Mouse (Mus musculus) kidney, embryonic 16.5 days (tissue): ENCODE data around the gene Fgfr2. TPM values are rescaled to one million over a fixed set of nuclear protein-coding genes. Genes with fewer than 3 reads are reported as not detected.

Source experiments
- ATAC-seq: fragments of 200-750 bp; cut with Nextera tagmentation; 2 replicates; pipeline ENCODE4 v1.8.0; 2017; ENCODE audit warnings: moderate TSS enrichment; ENCODE audit not compliant: low FRiP score, low TSS enrichment
- H3K27ac ChIP-seq: fragments of 300-500 bp; sonication (generic); 2 replicates; pipeline ENCODE4 v1.5.1; 2014; ENCODE audit warnings: low read length
- H3K27me3 ChIP-seq: fragments of 300-500 bp; sonication (generic); 2 replicates; pipeline ENCODE4 v1.6.1; 2014; ENCODE audit warnings: low read length, control low read depth, mixed read lengths; ENCODE audit not compliant: insufficient read depth
- H3K36me3 ChIP-seq: fragments of 300-500 bp; sonication (generic); 2 replicates; pipeline ENCODE4 v1.6.1; 2014; ENCODE audit warnings: low read length, control low read depth, mixed read lengths; ENCODE audit not compliant: insufficient read depth
- H3K4me1 ChIP-seq: fragments of 300-500 bp; sonication (generic); 2 replicates; pipeline ENCODE4 v1.6.1; 2014; ENCODE audit warnings: low read length, control low read depth, mixed read lengths; ENCODE audit not compliant: insufficient read depth
- H3K4me2 ChIP-seq: fragments of 300-500 bp; sonication (generic); replicated peaks from 2 replicates; pipeline ENCODE4 v1.6.1; 2014; ENCODE audit warnings: low read depth, low read length
- H3K4me3 ChIP-seq: fragments of 300-500 bp; sonication (generic); 2 replicates; pipeline ENCODE4 v1.5.1; 2014; ENCODE audit warnings: mild to moderate bottlenecking, low read length
- H3K9ac ChIP-seq: fragments of 300-500 bp; sonication (generic); replicated peaks from 2 replicates; pipeline ENCODE4 v1.6.1; 2014; ENCODE audit warnings: low read length
- H3K9me3 ChIP-seq: fragments of 300-500 bp; sonication (generic); 2 replicates; pipeline ENCODE4 v1.6.1; 2016; ENCODE audit warnings: low read length, control low read depth
- WGBS: fragments of 180-500 bp; shearing (Covaris S2); extraction: QIAGEN DNeasy Blood & Tissue Kit; methylation state at CpG from one replicate; pipeline ENCODE4 v1.1.7; 2014; 5-methylcytosine and 5-hydroxymethylcytosine counted together
- polyA plus RNA-seq: library from polyadenylated mRNA; unstranded; fragments of >200 nt; fragmentation: Nextera tagmentation; extraction: Ambion mirVana; gene quantifications from 2 replicates; pipeline ENCODE4 v1.2.1, GENCODE M21; 2015

Fgfr2 gene
- polyA plus RNA-seq, 1 experiment from 2014 or later, result 118 TPM

- no peak overlapping the region for H3K4me3 ChIP-seq
- no peak for ATAC-seq
- no peak overlapping the region for H3K4me2 ChIP-seq
- H3K36me3 ChIP-seq, result no peaks in the 10 kb centered on the region
- H3K4me1 ChIP-seq, result no peaks in the 10 kb centered on the region
- 62% methylated on average over 5 of the region's 5 CpGs for WGBS
- no peak overlapping the region for H3K27ac ChIP-seq
- H3K9ac ChIP-seq, result no peak overlapping the region
- H3K27me3 ChIP-seq, result no peaks in the 10 kb centered on the region
- H3K9me3 ChIP-seq, result no peaks in the 10 kb centered on the region
Observed at GRCm38 (mm10) chr7:132589610-132590009, 533.5 kb downstream of the Fgfr2 start.

- ATAC-seq, result no peak
- H3K4me3 ChIP-seq, result no peak overlapping the region
- H3K27me3 ChIP-seq, result no peaks in the 10 kb centered on the region
- H3K9me3 ChIP-seq, result no peaks in the 10 kb centered on the region
- no peak overlapping the region for H3K9ac ChIP-seq
- WGBS, result 72% methylated on average over 5 of the region's 5 CpGs
- no peaks in the 10 kb centered on the region for H3K4me1 ChIP-seq
- no peaks in the 10 kb centered on the region for H3K36me3 ChIP-seq
- H3K4me2 ChIP-seq, result no peak overlapping the region
- no peak overlapping the region for H3K27ac ChIP-seq
Observed at GRCm38 (mm10) chr7:132587167-132587566, 536.0 kb downstream of the Fgfr2 start.

DNA sequence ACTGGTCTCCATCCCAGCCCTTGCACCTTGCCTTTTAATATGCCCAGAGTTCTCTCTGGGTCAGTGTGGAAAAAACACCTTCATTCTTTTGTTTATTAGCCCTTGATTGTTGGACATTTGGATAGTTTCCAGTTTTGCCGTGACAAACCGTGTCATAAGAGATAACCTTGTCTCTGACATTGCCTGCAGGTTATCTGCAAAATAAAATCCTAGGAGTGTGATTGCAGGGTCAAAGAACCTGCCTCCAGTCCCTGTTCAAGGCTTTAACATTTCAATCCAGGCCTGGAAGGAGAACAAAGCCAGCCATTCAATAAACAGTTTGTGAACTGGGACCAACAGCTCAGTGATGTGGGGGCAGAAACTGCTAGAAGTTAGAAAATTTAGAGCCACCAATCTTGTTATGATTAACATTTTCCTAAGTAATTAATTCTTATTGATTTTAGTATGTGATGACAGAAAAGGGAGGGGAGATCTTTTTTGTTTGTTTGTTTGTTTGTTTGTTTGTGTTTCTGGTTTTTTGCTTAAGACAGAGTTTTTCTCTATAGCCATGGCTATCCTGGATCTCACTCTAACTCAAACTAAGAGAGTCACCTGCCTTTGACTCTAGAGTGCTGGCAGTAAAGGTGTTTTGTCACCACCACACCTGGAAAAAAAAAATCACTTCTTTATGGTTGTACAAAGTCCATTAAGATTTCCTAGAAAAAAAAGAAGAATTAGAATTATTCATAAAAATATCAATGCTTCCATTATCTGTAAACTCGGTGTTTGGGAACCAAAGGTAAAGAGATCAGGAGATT, 537.3 kb downstream of the Fgfr2 start:
- H3K9me3 ChIP-seq, result no peaks in the 10 kb centered on the region
- no peak overlapping the region for H3K4me3 ChIP-seq
- WGBS, result 54% methylated on average over 3 of the region's 3 CpGs
- no peak for ATAC-seq
- no peak overlapping the region for H3K4me2 ChIP-seq
- H3K4me1 ChIP-seq, result no peaks in the 10 kb centered on the region
- H3K36me3 ChIP-seq, result no peaks in the 10 kb centered on the region
- H3K27me3 ChIP-seq, result no peaks in the 10 kb centered on the region
- no peak overlapping the region for H3K27ac ChIP-seq
- H3K9ac ChIP-seq, result no peak overlapping the region

DNA sequence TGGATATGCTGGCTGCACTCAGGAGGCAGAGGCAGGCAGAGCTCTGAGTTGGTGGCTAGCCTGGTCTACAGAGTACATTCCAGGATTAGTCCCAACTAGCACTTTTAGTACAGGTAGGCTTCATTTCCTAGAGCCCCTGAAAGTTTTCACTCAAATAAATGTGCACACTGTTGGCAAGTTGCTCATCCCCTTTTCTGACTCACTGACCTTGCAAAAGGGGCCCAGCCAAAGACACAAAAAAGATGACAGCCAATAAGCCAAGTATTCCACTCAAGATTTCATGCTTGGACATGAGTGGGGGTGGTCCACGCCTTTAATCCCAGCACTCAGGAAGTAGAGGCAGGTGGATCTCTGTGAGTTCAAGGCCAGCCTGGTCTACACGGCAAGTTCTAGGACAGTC, 541.7 kb downstream of the Fgfr2 start:
- no peak overlapping the region for H3K4me3 ChIP-seq
- H3K4me2 ChIP-seq, result no peak overlapping the region
- H3K9ac ChIP-seq, result no peak overlapping the region
- no peaks in the 10 kb centered on the region for H3K36me3 ChIP-seq
- WGBS, result 92% methylated on average over 2 of the region's 2 CpGs
- no peak overlapping the region for H3K27ac ChIP-seq
- no peak for ATAC-seq
- 0 out of 2 replicates have a peak, but pooled peaks cover 3% of the 10 kb centered on the region for H3K4me1 ChIP-seq
- H3K27me3 ChIP-seq, result peaks cover 3% of the 10 kb centered on the region; the same call in 1 of the 2 replicates
- H3K9me3 ChIP-seq, result no peaks in the 10 kb centered on the region

DNA sequence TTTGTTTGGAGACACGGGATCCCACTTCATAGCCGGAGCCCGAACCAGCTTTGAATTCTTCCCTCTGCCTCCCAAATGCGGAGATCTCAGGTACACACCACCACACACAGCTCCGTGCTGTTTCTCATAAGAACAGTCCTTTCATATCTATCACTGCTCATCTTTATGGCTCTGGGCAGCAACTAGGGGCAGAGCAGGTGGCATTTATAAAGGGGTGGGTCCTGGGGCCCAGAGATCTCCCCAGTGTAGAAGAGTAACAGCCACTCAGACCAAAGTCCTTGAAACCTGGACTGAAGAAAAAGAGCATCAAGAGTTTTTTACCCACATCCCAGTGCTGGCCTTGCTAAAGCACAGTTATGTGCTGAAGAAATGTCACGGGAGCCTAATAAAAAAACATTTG, 542.6 kb downstream of the Fgfr2 start:
- Histone ChIP-seq H3K27ac (no peak overlapping the region), H3K9me3 (no peaks in the 10 kb centered on the region), H3K4me1 (0 out of 2 replicates have a peak, but pooled peaks cover 3% of the 10 kb centered on the region), H3K9ac (no peak overlapping the region), H3K4me2 (no peak overlapping the region), H3K36me3 (no peaks in the 10 kb centered on the region), H3K27me3 (peaks cover 3% of the 10 kb centered on the region; the same call in 1 of the 2 replicates), H3K4me3 (no peak overlapping the region)
- ATAC-seq, result no peak
- 72% methylated on average over 6 of the region's 6 CpGs for WGBS

DNA sequence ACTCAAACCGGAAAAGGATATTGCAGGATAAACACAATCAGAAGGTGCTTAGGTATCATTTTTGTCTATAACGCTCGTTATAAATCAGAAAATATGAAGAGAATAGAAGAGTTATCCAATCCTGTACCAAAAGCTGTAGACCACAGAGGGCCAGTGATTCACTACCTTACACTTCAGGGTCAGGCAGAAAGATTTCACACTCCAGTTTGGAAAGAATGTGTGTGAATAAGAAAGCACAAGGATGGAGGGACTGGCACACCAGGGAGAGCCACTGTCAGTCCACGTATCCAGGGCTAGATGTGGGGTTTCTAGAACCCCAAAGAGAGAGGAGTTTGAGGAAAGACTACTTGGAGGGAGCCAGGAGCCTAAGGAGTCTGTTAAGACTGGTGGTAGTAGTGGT, 546.3 kb downstream of the Fgfr2 start:
- Histone ChIP-seq H3K27ac (0 out of 2 replicates have a peak overlapping the region, but pooled peaks have one; percentile 32), H3K4me2 (peak overlapping the region; percentile 77), H3K9ac (peak overlapping the region; percentile 64), H3K27me3 (peaks cover 3% of the 10 kb centered on the region; the same call in 1 of the 2 replicates), H3K4me3 (peak overlapping the region; percentile 82; the same call in 1 of the 2 replicates), H3K36me3 (no peaks in the 10 kb centered on the region), H3K4me1 (peaks cover 30% of the 10 kb centered on the region), H3K9me3 (no peaks in the 10 kb centered on the region)
- ATAC-seq, result no peak
- 61% methylated on average over 4 of the region's 4 CpGs for WGBS

- peaks cover 37% of the 10 kb centered on the region for H3K4me1 ChIP-seq
Observed at GRCm38 (mm10) chr7:132576116-132576650, 547.0 kb downstream of the Fgfr2 start, which contains the start of gene Oat. Gene Oat (minus strand): TSS chr7:132576398.

DNA sequence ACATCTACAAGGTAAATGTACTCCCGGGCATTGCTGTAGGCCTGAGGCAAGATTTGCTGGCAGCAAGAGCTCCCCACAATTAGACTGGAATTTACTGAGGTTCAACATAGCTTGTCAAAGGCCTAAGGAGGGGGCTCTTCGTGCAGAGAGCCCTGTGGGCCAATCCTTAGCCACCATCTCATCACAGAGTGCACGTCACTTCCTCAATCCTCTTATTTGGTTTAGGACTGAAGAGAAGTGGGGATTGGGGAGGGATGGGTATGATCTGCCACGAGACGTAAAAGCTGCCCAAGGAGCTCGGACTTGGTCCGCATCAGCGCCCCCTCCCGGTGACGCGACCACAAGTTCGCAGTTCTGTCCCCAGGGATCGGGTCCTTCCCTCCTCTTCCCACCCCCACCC, 547.5 kb downstream of the Fgfr2 start:
- Histone ChIP-seq H3K4me1 (peaks cover 37% of the 10 kb centered on the region), H3K4me3 (peak overlapping the region; percentile 82), H3K9me3 (no peaks in the 10 kb centered on the region), H3K9ac (peak overlapping the region; percentile 90), H3K36me3 (no peaks in the 10 kb centered on the region), H3K4me2 (peak overlapping the region; percentile 77), H3K27me3 (peaks cover 3% of the 10 kb centered on the region; the same call in 1 of the 2 replicates), H3K27ac (peak overlapping the region; percentile 95)
- WGBS, result 0% methylated on average over 13 of the region's 13 CpGs
- peak; percentile 92 for ATAC-seq

More at GRCm38 (mm10) chr7:132576116-132576650, 547.0 kb downstream of the Fgfr2 start, which contains the start of gene Oat:
- H3K9ac ChIP-seq, result peak within 1 kb of the TSS; percentile 90
- H3K27ac ChIP-seq, result peak within 1 kb of the TSS; percentile 95
- H3K4me2 ChIP-seq, result peak within 1 kb of the TSS; percentile 77
- under 1% methylated on average over 49 of the region's 49 CpGs for WGBS
- H3K36me3 ChIP-seq, result no peaks in the 10 kb centered on the region
- ATAC-seq, result peak; percentile 98
- H3K4me3 ChIP-seq, result peak within 1 kb of the TSS; percentile 82
- H3K27me3 ChIP-seq, result peaks cover 3% of the 10 kb centered on the region; the same call in 1 of the 2 replicates
- H3K9me3 ChIP-seq, result no peaks in the 10 kb centered on the region

DNA sequence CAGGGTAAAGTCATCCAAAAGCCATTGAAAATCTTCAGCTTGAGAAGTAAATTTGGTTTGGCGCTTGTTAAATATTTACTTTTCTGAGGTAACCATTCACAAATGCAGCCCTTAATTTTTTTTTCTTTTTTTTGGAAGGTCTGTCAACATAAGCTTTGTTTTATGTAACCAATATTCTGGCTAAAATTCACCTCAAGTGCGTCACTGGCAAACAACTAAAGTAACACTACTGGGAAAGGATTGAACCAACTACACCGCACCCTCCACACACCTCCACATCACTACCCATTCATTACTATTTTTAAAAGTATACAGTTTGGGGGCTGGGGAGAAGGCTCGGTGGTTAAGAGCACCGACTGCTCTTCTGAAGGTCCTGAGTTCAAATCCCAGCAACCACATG, 548.5 kb downstream of the Fgfr2 start:
- no peak overlapping the region for H3K27ac ChIP-seq

More for the DNA sequence above, 548.5 kb downstream of the Fgfr2 start:
- H3K9me3 ChIP-seq, result no peaks in the 10 kb centered on the region
- 81% methylated on average over 5 of the region's 5 CpGs for WGBS
- no peak overlapping the region for H3K4me3 ChIP-seq
- no peak for ATAC-seq
- H3K27me3 ChIP-seq, result peaks cover 3% of the 10 kb centered on the region; the same call in 1 of the 2 replicates
- H3K4me2 ChIP-seq, result no peak overlapping the region
- no peak overlapping the region for H3K9ac ChIP-seq
- 0 out of 2 replicates have a peak, but pooled peaks cover under 1% of the 10 kb centered on the region for H3K36me3 ChIP-seq
- H3K4me1 ChIP-seq, result peaks cover 37% of the 10 kb centered on the region
